Mouse (Mus musculus): ENCODE measurements around the gene Btbd17. TPM values are rescaled to one million over a fixed set of nuclear protein-coding genes. Genes with fewer than 3 reads are reported as not detected.

The Btbd17 gene
- polyA plus RNA-seq, 1 experiment from 2014 or later = 1.7 TPM

DNA sequence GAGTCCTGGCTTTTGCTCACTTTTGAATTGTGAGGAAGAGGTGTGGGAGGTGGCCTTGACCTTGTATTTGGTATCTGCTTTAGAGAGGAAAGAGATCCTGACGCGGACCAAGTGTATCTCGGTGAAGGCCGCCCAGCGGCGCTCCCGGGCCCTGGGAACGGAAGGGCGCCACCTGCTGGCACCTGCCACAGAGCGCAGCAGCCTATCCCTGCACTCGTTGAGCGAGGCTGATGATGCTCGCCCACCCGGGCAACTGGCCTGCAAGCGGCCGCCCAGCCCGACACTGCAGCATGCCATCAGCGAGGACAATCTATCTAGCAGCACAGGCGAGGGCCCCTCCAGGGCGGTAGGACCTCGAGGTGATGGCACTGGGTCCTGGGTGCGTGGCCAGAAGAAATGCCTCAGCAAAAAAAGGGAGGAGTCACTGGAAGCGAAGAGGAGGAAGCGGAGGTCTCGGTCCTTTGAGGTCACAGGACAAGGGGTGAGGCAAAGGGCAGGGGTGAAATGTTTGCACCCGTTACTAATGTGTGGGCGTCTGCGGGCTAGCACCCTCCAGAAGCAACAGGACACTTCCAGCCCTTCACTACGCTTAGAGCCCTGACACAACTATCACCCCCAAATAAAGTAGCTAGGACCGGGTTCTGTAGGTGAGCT, 6.6 kb downstream of the Btbd17 start:
- Histone ChIP-seq H3K4me1 (peaks cover 21% of the 10 kb centered on the region), H3K27me3 (peaks cover 100% of the 10 kb centered on the region), H3K9me3 (no peaks in the 10 kb centered on the region), H3K4me3 (peak overlapping the region; percentile 22), H3K36me3 (no peaks in the 10 kb centered on the region), H3K27ac (no peak overlapping the region), H3K9ac (no peak overlapping the region), H3K4me2 (replicated peaks) (peak overlapping the region; percentile 51)
- peak; percentile 45; the same call in 1 of the 2 replicates for ATAC-seq (ENCODE audit: low FRiP score, low read depth)
- 12% methylated on average over 30 of the region's 30 CpGs for WGBS

DNA sequence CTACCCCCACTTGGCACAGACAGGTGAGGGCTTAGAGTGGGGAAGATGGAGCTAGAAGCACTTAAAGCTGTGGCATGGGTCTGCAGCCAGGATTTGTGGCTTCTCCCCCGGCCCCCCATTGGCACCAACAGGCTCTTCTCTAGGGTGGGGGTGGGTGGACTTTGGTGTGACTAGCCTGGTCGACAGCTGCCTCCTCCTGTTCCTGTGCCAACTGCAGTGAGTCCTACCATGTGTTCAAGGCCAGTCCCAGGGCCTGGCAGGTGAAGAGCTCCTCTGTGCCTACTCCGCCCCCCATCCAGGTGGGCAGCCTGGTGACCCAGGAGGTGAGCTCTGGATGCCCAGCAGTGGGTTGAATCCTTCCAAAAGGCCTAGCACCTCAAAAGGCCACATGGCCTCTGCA, 8.1 kb downstream of the Btbd17 start:
- no peak for ATAC-seq (ENCODE audit: low FRiP score, low read depth)
- Histone ChIP-seq H3K9me3 (no peaks in the 10 kb centered on the region), H3K27me3 (peaks cover 100% of the 10 kb centered on the region), H3K36me3 (no peaks in the 10 kb centered on the region), H3K9ac (no peak overlapping the region), H3K4me3 (no peak overlapping the region), H3K27ac (no peak overlapping the region), H3K4me2 (replicated peaks) (no peak overlapping the region), H3K4me1 (peaks cover 21% of the 10 kb centered on the region)
- WGBS = 74% methylated on average over 3 of the region's 3 CpGs

GRCm38 (mm10) chr11:114786326-114786725, 9.4 kb downstream of the Btbd17 start:
- H3K4me1 ChIP-seq = peaks cover 8% of the 10 kb centered on the region
- peak overlapping the region; percentile 61 for H3K4me2 ChIP-seq (replicated peaks)
- 2% methylated on average over 43 of the region's 43 CpGs for WGBS
- H3K27ac ChIP-seq = no peak overlapping the region
- H3K27me3 ChIP-seq = peaks cover 99% of the 10 kb centered on the region
- peak; percentile 17; the same call in 1 of the 2 replicates for ATAC-seq (ENCODE audit: low FRiP score, low read depth)
- H3K9ac ChIP-seq = peak overlapping the region; percentile 48; the same call in 1 of the 2 replicates
- no peaks in the 10 kb centered on the region for H3K9me3 ChIP-seq
- peak overlapping the region; percentile 36 for H3K4me3 ChIP-seq
- H3K36me3 ChIP-seq = no peaks in the 10 kb centered on the region

DNA sequence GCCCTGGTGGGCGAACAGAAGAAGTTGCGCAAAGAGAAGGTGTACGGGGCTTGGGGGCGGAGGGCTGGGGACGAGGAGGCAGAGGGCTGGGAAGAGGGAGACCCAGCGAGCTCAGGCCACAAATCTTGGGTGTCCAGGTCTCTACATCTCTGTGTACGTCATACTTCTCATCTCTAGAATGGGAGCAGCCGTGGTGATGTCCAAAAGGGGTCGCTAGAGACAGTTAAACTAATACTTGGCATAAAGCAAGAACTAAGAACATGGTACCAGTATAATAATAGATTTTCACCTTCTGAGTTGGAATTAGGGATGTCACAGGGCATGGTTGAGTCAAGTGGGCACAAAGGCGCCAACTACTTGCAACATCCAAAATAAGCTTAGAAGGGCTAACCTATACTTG, 9.9 kb downstream of the Btbd17 start:
- H3K9me3 ChIP-seq = no peaks in the 10 kb centered on the region
- H3K9ac ChIP-seq = no peak overlapping the region
- no peak overlapping the region for H3K27ac ChIP-seq
- H3K4me1 ChIP-seq = peaks cover 6% of the 10 kb centered on the region; the same call in 1 of the 2 replicates
- peaks cover 99% of the 10 kb centered on the region for H3K27me3 ChIP-seq
- 55% methylated on average over 10 of the region's 10 CpGs for WGBS
- H3K4me3 ChIP-seq = peak overlapping the region; percentile 36
- no peak for ATAC-seq (ENCODE audit: low FRiP score, low read depth)
- H3K36me3 ChIP-seq = no peaks in the 10 kb centered on the region
- H3K4me2 ChIP-seq (replicated peaks) = peak overlapping the region; percentile 61

GRCm38 (mm10) chr11:114780076-114780475, 15.7 kb downstream of the Btbd17 start:
- H3K36me3 ChIP-seq = no peaks in the 10 kb centered on the region
- H3K4me3 ChIP-seq = no peak overlapping the region
- no peak for ATAC-seq (ENCODE audit: low FRiP score, low read depth)
- no peak overlapping the region for H3K27ac ChIP-seq
- H3K9ac ChIP-seq = no peak overlapping the region
- H3K4me2 ChIP-seq (replicated peaks) = no peak overlapping the region
- 52% methylated on average over 9 of the region's 9 CpGs for WGBS
- no peaks in the 10 kb centered on the region for H3K4me1 ChIP-seq
- peaks cover 72% of the 10 kb centered on the region for H3K27me3 ChIP-seq
- no peaks in the 10 kb centered on the region for H3K9me3 ChIP-seq

DNA sequence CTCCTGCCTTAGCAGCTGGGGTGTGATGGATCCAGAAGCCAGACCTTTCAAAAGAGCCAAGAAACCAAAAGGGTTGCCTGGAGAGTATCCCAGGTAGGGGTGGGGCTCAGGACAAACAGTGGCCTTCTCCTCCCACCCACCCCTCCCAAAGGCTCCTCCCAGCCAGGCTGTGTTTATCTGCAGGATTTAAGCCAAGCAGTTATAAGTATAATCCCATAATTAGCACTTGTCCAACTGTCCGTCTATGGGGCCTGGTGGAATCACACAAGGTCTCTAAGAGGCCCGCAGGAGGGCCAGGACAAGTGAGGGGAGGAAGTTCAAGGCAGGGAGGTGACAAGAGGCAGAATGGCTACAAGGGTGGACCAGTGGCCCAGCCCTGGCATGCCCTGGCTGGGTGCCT, 23.8 kb downstream of the Btbd17 start:
- H3K9me3 ChIP-seq = no peaks in the 10 kb centered on the region
- peaks cover 10% of the 10 kb centered on the region for H3K27me3 ChIP-seq
- H3K36me3 ChIP-seq = no peaks in the 10 kb centered on the region
- H3K4me2 ChIP-seq (replicated peaks) = no peak overlapping the region
- no peak overlapping the region for H3K4me3 ChIP-seq
- H3K9ac ChIP-seq = no peak overlapping the region
- ATAC-seq (ENCODE audit: low FRiP score, low read depth) = no peak
- no peaks in the 10 kb centered on the region for H3K4me1 ChIP-seq
- WGBS = 68% methylated on average over 2 of the region's 2 CpGs
- H3K27ac ChIP-seq = no peak overlapping the region

DNA sequence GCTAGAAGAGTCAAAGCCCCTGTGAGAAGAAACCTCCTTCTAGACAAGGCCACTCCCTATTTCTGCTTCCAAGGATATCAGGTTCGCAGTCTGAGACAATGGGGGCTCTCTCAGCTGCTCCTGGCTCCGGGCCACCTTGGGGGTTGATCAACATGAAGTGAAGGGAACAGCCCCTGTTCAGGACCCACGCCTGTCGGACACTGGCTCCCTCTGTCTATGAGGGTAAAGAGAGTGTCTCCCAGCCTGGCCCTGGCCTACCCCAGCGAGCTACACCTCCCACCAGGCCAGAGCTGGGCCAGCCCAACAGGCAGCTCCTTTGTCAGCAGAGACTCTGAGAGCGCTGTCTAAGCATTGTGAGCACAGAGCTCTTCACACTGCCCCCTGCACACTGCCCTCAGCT, 25.8 kb downstream of the Btbd17 start:
- WGBS = 60% methylated on average over 6 of the region's 6 CpGs
- Histone ChIP-seq H3K4me3 (no peak overlapping the region), H3K9ac (no peak overlapping the region), H3K4me1 (peaks cover 7% of the 10 kb centered on the region; the same call in 1 of the 2 replicates), H3K27ac (no peak overlapping the region), H3K27me3 (peaks cover 28% of the 10 kb centered on the region), H3K4me2 (replicated peaks) (no peak overlapping the region), H3K9me3 (no peaks in the 10 kb centered on the region), H3K36me3 (no peaks in the 10 kb centered on the region)
- no peak for ATAC-seq (ENCODE audit: low FRiP score, low read depth)

- Histone ChIP-seq H3K9me3 (no peaks in the 10 kb centered on the region), H3K36me3 (no peaks in the 10 kb centered on the region), H3K27ac (no peak within 1 kb of the TSS), H3K4me1 (peaks cover 10% of the 10 kb centered on the region; the same call in 1 of the 2 replicates), H3K4me2 (replicated peaks) (peak within 1 kb of the TSS; percentile 89), H3K27me3 (peaks cover 62% of the 10 kb centered on the region), H3K9ac (peak within 1 kb of the TSS; percentile 67), H3K4me3 (peak within 1 kb of the TSS; percentile 49)
- peak; percentile 76 for ATAC-seq (ENCODE audit: low FRiP score, low read depth)
- 2% methylated on average over 51 of the region's 51 CpGs for WGBS
Observed at GRCm38 (mm10) chr11:114764820-114765818, 30.6 kb downstream of the Btbd17 start, which contains the start of gene Kif19a. Gene Kif19a, plus strand, starts transcription at chr11:114765388.

DNA sequence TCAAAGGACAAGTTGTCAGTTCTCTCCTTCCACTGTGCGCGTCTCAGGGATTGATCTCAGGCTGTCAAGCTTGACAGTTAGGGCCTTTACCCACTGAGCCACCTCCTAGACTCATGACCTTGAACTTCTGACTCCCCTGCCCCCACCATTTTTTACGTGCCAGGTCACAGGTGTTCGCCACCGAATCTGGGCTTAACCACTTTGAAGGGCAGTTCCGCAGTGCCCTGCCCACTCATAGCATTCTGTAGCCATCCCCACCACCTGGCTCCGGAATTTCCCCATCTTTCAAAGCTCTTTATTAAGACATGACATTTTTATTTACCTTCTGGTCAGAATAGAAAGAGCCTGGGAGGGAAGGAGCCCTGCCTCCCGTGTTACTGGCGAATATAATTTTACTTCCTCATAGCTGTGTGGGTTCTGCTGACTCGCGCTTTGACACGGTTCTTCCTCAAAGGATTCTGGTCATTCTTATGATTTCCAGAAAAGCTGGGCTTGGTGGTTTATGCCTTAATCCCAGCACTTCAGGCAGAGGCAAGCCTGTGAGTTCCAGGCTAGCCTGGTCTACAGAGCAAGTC, 48.1 kb downstream of the Btbd17 start:
- Histone ChIP-seq H3K27me3 (peaks cover 9% of the 10 kb centered on the region), H3K4me2 (replicated peaks) (no peak overlapping the region), H3K27ac (no peak overlapping the region), H3K9ac (no peak overlapping the region), H3K9me3 (no peaks in the 10 kb centered on the region), H3K4me1 (no peaks in the 10 kb centered on the region), H3K4me3 (no peak overlapping the region), H3K36me3 (no peaks in the 10 kb centered on the region)
- no peak for ATAC-seq (ENCODE audit: low FRiP score, low read depth)
- 60% methylated on average over 12 of the region's 12 CpGs for WGBS

DNA sequence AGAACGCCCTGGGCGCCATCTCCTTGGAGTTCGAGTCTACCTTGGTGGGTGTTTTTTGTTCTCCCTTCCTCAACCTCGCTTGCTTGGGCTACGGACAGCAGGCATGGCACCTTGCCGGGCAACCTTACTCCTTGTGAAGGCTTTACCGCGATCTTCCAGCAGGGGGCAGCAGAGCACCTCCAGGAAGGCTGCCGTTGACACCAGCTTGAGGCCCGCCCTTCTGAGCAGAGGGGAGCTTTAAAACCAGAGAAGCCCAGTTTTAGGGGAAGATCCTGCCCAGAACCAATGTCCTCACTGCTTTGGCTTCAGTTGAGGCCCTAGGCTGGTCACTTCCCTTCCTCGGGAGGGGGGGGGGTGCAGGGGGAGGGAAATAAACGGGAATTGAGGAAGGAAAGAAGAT, 50.6 kb downstream of the Btbd17 start:
- Histone ChIP-seq H3K9ac (no peak overlapping the region), H3K4me2 (replicated peaks) (peak overlapping the region; percentile 51), H3K27ac (no peak overlapping the region), H3K4me3 (no peak overlapping the region), H3K36me3 (no peaks in the 10 kb centered on the region), H3K4me1 (peaks cover 5% of the 10 kb centered on the region; the same call in 1 of the 2 replicates), H3K9me3 (no peaks in the 10 kb centered on the region), H3K27me3 (peaks cover 9% of the 10 kb centered on the region)
- WGBS = 2% methylated on average over 12 of the region's 12 CpGs
- ATAC-seq (ENCODE audit: low FRiP score, low read depth) = peak; percentile 75

- Histone ChIP-seq H3K27me3 (peaks cover 9% of the 10 kb centered on the region), H3K9ac (no peak overlapping the region), H3K4me2 (replicated peaks) (no peak overlapping the region), H3K9me3 (no peaks in the 10 kb centered on the region), H3K27ac (no peak overlapping the region), H3K4me3 (no peak overlapping the region), H3K36me3 (no peaks in the 10 kb centered on the region), H3K4me1 (peaks cover 9% of the 10 kb centered on the region; the same call in 1 of the 2 replicates)
- ATAC-seq (ENCODE audit: low FRiP score, low read depth) = no peak
- WGBS = 62% methylated on average over 6 of the region's 6 CpGs
Observed at GRCm38 (mm10) chr11:114741451-114741850, 54.3 kb downstream of the Btbd17 start.
